23 mouse cellular contexts compared by ENCODE assay signal in genomic region chr3:90125710-90126109, GRCm38 (mm10). TPM values are rescaled to one million over a fixed set of nuclear protein-coding genes. Genes with fewer than 3 reads are reported as not detected.
DNase-seq lines count a peak whose midpoint lies in the region; ATAC-seq and TF ChIP-seq lines count a peak whose summit lies in the region.
"Had no signal": no experiment of that assay in that cellular context is flagged by ENCODE, and none has a peak within 500 bp of the region (broad histone marks: within the 10 kb centered on the region; RNA-seq: fewer than 3 reads in every experiment).

No protein-coding gene starts in this region.

- no peak for TF ChIP-seq POLR2A in bone marrow macrophage, adult 2 months (IDR thresholded peaks at IDR 0.05; ENCODE audit: borderline replicate concordance, low read depth, low read length)

- H3K4me3 ChIP-seq in bone marrow macrophage, adult 2 months (ENCODE audit: insufficient read depth, low read length), result peak overlapping the region; percentile 45
- peak overlapping the region; percentile 74 for H3K4me3 ChIP-seq in megakaryocyte, embryonic 14.5 days (replicated peaks)
- H3K4me3 ChIP-seq in midbrain, embryonic 16.5 days (ENCODE audit: low read depth, low read length), result no peak overlapping the region
- H3K4me3 ChIP-seq in kidney, embryonic 16.5 days (ENCODE audit: low read length), result no peak overlapping the region
- H3K4me3 ChIP-seq: heart, embryonic 13.5 days; hindbrain, embryonic 15.5 days; kidney, embryonic 15.5 days; limb, embryonic 13.5 days; myocyte had no signal

- TF ChIP-seq CTCF in bone marrow macrophage, adult 2 months (IDR thresholded peaks at IDR 0.05; ENCODE audit: low read depth, low read length), result no peak

- peaks cover 5% of the 10 kb centered on the region for H3K4me1 ChIP-seq in bone marrow macrophage, adult 2 months (ENCODE audit: control insufficient read depth, insufficient read depth, low read length)
- peaks cover 10% of the 10 kb centered on the region for H3K4me1 ChIP-seq in megakaryocyte, embryonic 14.5 days
- no peaks in the 10 kb centered on the region for H3K4me1 ChIP-seq in midbrain, embryonic 16.5 days (ENCODE audit: control insufficient read depth, insufficient read depth, low read length)
- no peaks in the 10 kb centered on the region for H3K4me1 ChIP-seq in kidney, embryonic 16.5 days (ENCODE audit: insufficient read depth, low read length)
- H3K4me1 ChIP-seq: heart, embryonic 13.5 days; hindbrain, embryonic 15.5 days; kidney, embryonic 15.5 days; limb, embryonic 13.5 days had no signal

- no peak for ATAC-seq in midbrain, embryonic 16.5 days
- no peak for ATAC-seq in kidney, embryonic 16.5 days (ENCODE audit: low FRiP score, low TSS enrichment)
- ATAC-seq: intestine, postnatal 0 days; Patski had no signal

- no peak overlapping the region for H3K4me2 ChIP-seq in midbrain, embryonic 16.5 days (ENCODE audit: low read length)
- H3K4me2 ChIP-seq in kidney, embryonic 16.5 days (replicated peaks; ENCODE audit: low read depth, low read length), result no peak overlapping the region
- H3K4me2 ChIP-seq: heart, embryonic 13.5 days; hindbrain, embryonic 15.5 days; kidney, embryonic 15.5 days; limb, embryonic 13.5 days; midbrain, embryonic 11.5 days had no signal

- peak; percentile 16 to 25 for DNase-seq in spleen, adult 18-20 months
- DNase-seq in spleen, adult 12 weeks (ENCODE audit: low spot score), result no peak
- DNase-seq in spleen, postnatal 36 days (ENCODE audit: low spot score in 2 of 2), result peak; percentile 74 to 79
- no peak for DNase-seq in gastrocnemius, adult 18-20 months (ENCODE audit: low spot score)
- DNase-seq: adrenal gland, adult 8-10 months; cerebellum, adult 11 months; cerebellum, postnatal 10 days; heart, adult 11 months; heart, postnatal 36 days; lung, postnatal 14 days; thymus, adult 2 months had no signal

- H3K27ac ChIP-seq in bone marrow macrophage, adult 2 months (ENCODE audit: insufficient read depth, low read depth, low read length), result peak overlapping the region; percentile 64
- H3K27ac ChIP-seq in midbrain, embryonic 16.5 days (ENCODE audit: low read length), result no peak overlapping the region
- H3K27ac ChIP-seq in kidney, embryonic 16.5 days (ENCODE audit: low read length), result no peak overlapping the region
- H3K27ac ChIP-seq: heart, embryonic 13.5 days; hindbrain, embryonic 15.5 days; kidney, embryonic 15.5 days; limb, embryonic 13.5 days had no signal

- 90% methylated on average over 5 of the region's 5 CpGs for WGBS in midbrain, embryonic 16.5 days
- WGBS in kidney, embryonic 16.5 days, result 71% methylated on average over 5 of the region's 5 CpGs

- no peaks in the 10 kb centered on the region for H3K36me3 ChIP-seq in megakaryocyte, embryonic 14.5 days (replicated peaks; ENCODE audit: low read length)
- H3K36me3 ChIP-seq in midbrain, embryonic 16.5 days (ENCODE audit: control insufficient read depth, insufficient read depth, low read length), result no peaks in the 10 kb centered on the region
- no peaks in the 10 kb centered on the region for H3K36me3 ChIP-seq in kidney, embryonic 16.5 days (ENCODE audit: insufficient read depth, low read length)
- H3K36me3 ChIP-seq: heart, embryonic 13.5 days; hindbrain, embryonic 15.5 days; kidney, embryonic 15.5 days; limb, embryonic 13.5 days had no signal

- no peak overlapping the region for H3K9ac ChIP-seq in midbrain, embryonic 16.5 days (ENCODE audit: low read depth, low read length)
- H3K9ac ChIP-seq in kidney, embryonic 16.5 days (replicated peaks; ENCODE audit: low read length), result no peak overlapping the region
- H3K9ac ChIP-seq: heart, embryonic 13.5 days; hindbrain, embryonic 15.5 days; kidney, embryonic 15.5 days; limb, embryonic 13.5 days had no signal

- no peaks in the 10 kb centered on the region; the same call in 1 of the 2 replicates for H3K9me3 ChIP-seq in megakaryocyte, embryonic 14.5 days
- H3K9me3 ChIP-seq in midbrain, embryonic 16.5 days (replicated peaks; ENCODE audit: control insufficient read depth, low read length, poor library complexity, severe bottlenecking), result no peaks in the 10 kb centered on the region
- H3K9me3 ChIP-seq in kidney, embryonic 16.5 days (ENCODE audit: low read length), result no peaks in the 10 kb centered on the region
- H3K9me3 ChIP-seq: heart, embryonic 13.5 days; hindbrain, embryonic 15.5 days; kidney, embryonic 15.5 days; limb, embryonic 13.5 days had no signal

- no peaks in the 10 kb centered on the region for H3K27me3 ChIP-seq in megakaryocyte, embryonic 14.5 days (replicated peaks)
- H3K27me3 ChIP-seq in midbrain, embryonic 16.5 days (ENCODE audit: control insufficient read depth, insufficient read depth, low read depth, low read length), result no peaks in the 10 kb centered on the region
- no peaks in the 10 kb centered on the region for H3K27me3 ChIP-seq in kidney, embryonic 16.5 days (ENCODE audit: insufficient read depth, low read length)
- H3K27me3 ChIP-seq: heart, embryonic 13.5 days; hindbrain, embryonic 15.5 days; kidney, embryonic 15.5 days; limb, embryonic 13.5 days; Patski had no signal

RNA-seq across cellular contexts. Expression of gene Nup210l, which starts 21.8 kb away (rescaled TPM):
- polyA plus RNA-seq in bone marrow macrophage, adult 2 months (2012; ENCODE audit: insufficient read depth, insufficient read length, missing spikeins), result 0.28 and 0.69 TPM in 2 replicates
- polyA plus RNA-seq in megakaryocyte, embryonic 14.5 days (2012; ENCODE audit: insufficient read depth, low replicate concordance), result not detected in 2 replicates
- 0.16 and 0.35 TPM in 2 replicates for polyA plus RNA-seq in midbrain, embryonic 16.5 days (2015; fragmentation: Nextera tagmentation; extraction: Ambion mirVana)
- polyA plus RNA-seq in kidney, embryonic 16.5 days (2015; fragmentation: Nextera tagmentation; extraction: Ambion mirVana), result 0.36 and 0.60 TPM in 2 replicates
- total RNA-seq in gastrocnemius, adult 18-20 months (2021), result under 1 TPM in 1 of 2 experiments, not detected in 1; 0.05 TPM
- polyA plus RNA-seq: intestine, postnatal 0 days had no signal

RNA-seq across cellular contexts. Expression of gene Tpm3, which starts 53.3 kb away (rescaled TPM):
- 739 and 786 TPM in 2 replicates for polyA plus RNA-seq in bone marrow macrophage, adult 2 months (2012; ENCODE audit: insufficient read depth, insufficient read length, missing spikeins)
- 28.7 and 263 TPM in 2 replicates for polyA plus RNA-seq in megakaryocyte, embryonic 14.5 days (2012; ENCODE audit: insufficient read depth, low replicate concordance)
- polyA plus RNA-seq in midbrain, embryonic 16.5 days (2015; fragmentation: Nextera tagmentation; extraction: Ambion mirVana), result 377 and 415 TPM in 2 replicates
- polyA plus RNA-seq in kidney, embryonic 16.5 days (2015; fragmentation: Nextera tagmentation; extraction: Ambion mirVana), result 543 and 583 TPM in 2 replicates
- 100 to 1,000 TPM; 579 to 626 TPM for total RNA-seq in gastrocnemius, adult 18-20 months (2021)

Comparison
In these comparisons a context has a peak if more than half of its experiments do, and no peak if none do; other contexts are left out.
1. DNase-seq: peak in spleen, adult 18-20 months (2 of 2) and spleen, postnatal 36 days (2 of 2); none in spleen, adult 12 weeks (single experiment) and gastrocnemius, adult 18-20 months (single experiment).
2. H3K4me3 ChIP-seq: peak in bone marrow macrophage, adult 2 months (single experiment) and megakaryocyte, embryonic 14.5 days (single experiment); none in midbrain, embryonic 16.5 days (single experiment) and kidney, embryonic 16.5 days (single experiment).